Mouse (Mus musculus) lung, embryonic 16.5 days (tissue): ENCODE measurements around the gene Tmem200b. TPM values are rescaled to one million over a fixed set of nuclear protein-coding genes. Genes with fewer than 3 reads are reported as not detected.
A peak's percentile ranks its signal among the peaks of the same experiment; 100 is the strongest.

Experiments used
- ATAC-seq: fragments of 200-750 bp; cut with Nextera tagmentation; 2 replicates; pipeline ENCODE4 v1.8.0; 2017; ENCODE audit warnings: low read depth, mild to moderate bottlenecking, moderate library complexity
- H3K27ac ChIP-seq: fragments of 300-500 bp; sonication (generic); 2 replicates; pipeline ENCODE4 v1.5.1; 2014; ENCODE audit warnings: mild to moderate bottlenecking, control low read depth, low read length
- H3K27me3 ChIP-seq: fragments of 300-500 bp; sonication (generic); 2 replicates; pipeline ENCODE4 v1.6.1; 2014; ENCODE audit warnings: low read depth, low read length, mixed read lengths; ENCODE audit not compliant: control insufficient read depth, insufficient read depth
- H3K36me3 ChIP-seq: fragments of 300-500 bp; sonication (generic); 2 replicates; pipeline ENCODE4 v1.6.1; 2014; ENCODE audit warnings: low read length; ENCODE audit not compliant: control insufficient read depth, insufficient read depth
- H3K4me1 ChIP-seq: fragments of 300-500 bp; sonication (generic); replicated peaks from 2 replicates; pipeline ENCODE4 v1.6.1; 2014; ENCODE audit warnings: low read length, mixed read lengths; ENCODE audit not compliant: control insufficient read depth, insufficient read depth
- H3K4me2 ChIP-seq: fragments of 300-500 bp; sonication (generic); 2 replicates; pipeline ENCODE4 v1.6.1; 2014; ENCODE audit warnings: low read depth, low read length, control low read depth
- H3K4me3 ChIP-seq: fragments of 300-500 bp; sonication (generic); 2 replicates; pipeline ENCODE4 v1.5.1; 2014; ENCODE audit warnings: mild to moderate bottlenecking, low read length, control low read depth
- H3K9ac ChIP-seq: fragments of 300-500 bp; sonication (generic); 2 replicates; pipeline ENCODE4 v1.6.1; 2014; ENCODE audit warnings: low read length, control low read depth
- H3K9me3 ChIP-seq: fragments of 300-500 bp; sonication (generic); 2 replicates; pipeline ENCODE4 v1.6.1; 2016; ENCODE audit warnings: low read length; ENCODE audit not compliant: control insufficient read depth
- WGBS: fragments of 180-500 bp; shearing (Covaris S2); extraction: QIAGEN DNeasy Blood & Tissue Kit; methylation state at CpG from one replicate; pipeline ENCODE4 v1.1.7; 2014; 5-methylcytosine and 5-hydroxymethylcytosine counted together
- polyA plus RNA-seq: library from polyadenylated mRNA; unstranded; fragments of >200 nt; fragmentation: Nextera tagmentation; extraction: Ambion mirVana; gene quantifications from 2 replicates; pipeline ENCODE4 v1.2.1, GENCODE M21; 2015

Gene Tmem200b
- polyA plus RNA-seq, 1 experiment from 2014 or later = 0.43 TPM

- H3K4me3 ChIP-seq = no peak overlapping the region
- 86% methylated on average over 15 of the region's 15 CpGs for WGBS
- peaks cover 48% of the 10 kb centered on the region for H3K36me3 ChIP-seq
- no peaks in the 10 kb centered on the region for H3K27me3 ChIP-seq
- H3K27ac ChIP-seq = no peak overlapping the region
- H3K4me1 ChIP-seq = no peaks in the 10 kb centered on the region
- no peak overlapping the region for H3K4me2 ChIP-seq
- no peak for ATAC-seq
- no peak overlapping the region for H3K9ac ChIP-seq
- H3K9me3 ChIP-seq = no peaks in the 10 kb centered on the region
Observed at GRCm38 (mm10) chr4:131901090-131901489, 20.5 kb upstream of the Tmem200b start.

- H3K4me3 ChIP-seq = no peak overlapping the region
- no peaks in the 10 kb centered on the region for H3K9me3 ChIP-seq
- no peak overlapping the region for H3K4me2 ChIP-seq
- H3K27me3 ChIP-seq = no peaks in the 10 kb centered on the region
- ATAC-seq = peak; percentile 49; the same call in 1 of the 2 replicates
- peaks cover 2% of the 10 kb centered on the region; the same call in 1 of the 2 replicates for H3K4me1 ChIP-seq
- whole genome bisulfite sequencing = 57% methylated on average over 8 of the region's 8 CpGs
- peaks cover 29% of the 10 kb centered on the region for H3K36me3 ChIP-seq
- H3K27ac ChIP-seq = no peak overlapping the region
- H3K9ac ChIP-seq = no peak overlapping the region
Observed at GRCm38 (mm10) chr4:131904478-131904877, 17.1 kb upstream of the Tmem200b start.

GRCm38 (mm10) chr4:131906423-131906822 lies 15.1 kb upstream of the Tmem200b start:
- H3K36me3 ChIP-seq = peaks cover 9% of the 10 kb centered on the region
- no peaks in the 10 kb centered on the region for H3K9me3 ChIP-seq
- peak; percentile 66 for ATAC-seq
- no peak overlapping the region for H3K27ac ChIP-seq
- H3K9ac ChIP-seq = no peak overlapping the region
- WGBS = 31% methylated on average over 6 of the region's 6 CpGs
- no peak overlapping the region for H3K4me3 ChIP-seq
- H3K27me3 ChIP-seq = no peaks in the 10 kb centered on the region
- peaks cover 11% of the 10 kb centered on the region for H3K4me1 ChIP-seq
- no peak overlapping the region for H3K4me2 ChIP-seq

- H3K27ac ChIP-seq = no peak overlapping the region
- WGBS = 85% methylated on average over 3 of the region's 3 CpGs
- H3K4me2 ChIP-seq = no peak overlapping the region
- no peak for ATAC-seq
- H3K9ac ChIP-seq = no peak overlapping the region
- no peaks in the 10 kb centered on the region for H3K9me3 ChIP-seq
- peaks cover under 1% of the 10 kb centered on the region for H3K27me3 ChIP-seq
- no peak overlapping the region for H3K4me3 ChIP-seq
- H3K36me3 ChIP-seq = no peaks in the 10 kb centered on the region; the same call in 1 of the 2 replicates
- H3K4me1 ChIP-seq = peaks cover 11% of the 10 kb centered on the region
Observed at GRCm38 (mm10) chr4:131907912-131908311, 13.7 kb upstream of the Tmem200b start.

- H3K4me2 ChIP-seq = peak overlapping the region; percentile 35
- H3K9me3 ChIP-seq = no peaks in the 10 kb centered on the region
- H3K4me1 ChIP-seq = peaks cover 18% of the 10 kb centered on the region
- WGBS = 3% methylated on average over 18 of the region's 21 CpGs
- H3K4me3 ChIP-seq = peak overlapping the region; percentile 1; the same call in 1 of the 2 replicates
- peaks cover 14% of the 10 kb centered on the region for H3K27me3 ChIP-seq
- H3K36me3 ChIP-seq = no peaks in the 10 kb centered on the region
- 0 out of 2 replicates have a peak overlapping the region, but pooled peaks have one; percentile 6 for H3K9ac ChIP-seq
- peak; percentile 36 for ATAC-seq
- H3K27ac ChIP-seq = no peak overlapping the region
Observed at GRCm38 (mm10) chr4:131910237-131910994, 11.2 kb upstream of the Tmem200b start.

- peaks cover 17% of the 10 kb centered on the region for H3K4me1 ChIP-seq
- no peak for ATAC-seq
- no peak overlapping the region for H3K27ac ChIP-seq
- H3K4me3 ChIP-seq = no peak overlapping the region
- no peak overlapping the region for H3K4me2 ChIP-seq
- H3K9me3 ChIP-seq = no peaks in the 10 kb centered on the region
- 40% methylated on average over 4 of the region's 5 CpGs for WGBS
- H3K27me3 ChIP-seq = peaks cover 24% of the 10 kb centered on the region
- no peaks in the 10 kb centered on the region for H3K36me3 ChIP-seq
- no peak overlapping the region for H3K9ac ChIP-seq
Observed at GRCm38 (mm10) chr4:131911521-131911920, 10.1 kb upstream of the Tmem200b start.

GRCm38 (mm10) chr4:131913526-131913925 lies 8.0 kb upstream of the Tmem200b start:
- no peak for ATAC-seq
- Histone ChIP-seq H3K4me2 (no peak overlapping the region), H3K4me1 (peaks cover 18% of the 10 kb centered on the region), H3K9me3 (no peaks in the 10 kb centered on the region), H3K27me3 (peaks cover 36% of the 10 kb centered on the region), H3K27ac (no peak overlapping the region), H3K4me3 (no peak overlapping the region), H3K36me3 (no peaks in the 10 kb centered on the region), H3K9ac (no peak overlapping the region)
- 47% methylated on average over 10 of the region's 10 CpGs for WGBS

GRCm38 (mm10) chr4:131914046-131914643 lies 7.4 kb upstream of the Tmem200b start:
- no peak overlapping the region for H3K9ac ChIP-seq

GRCm38 (mm10) chr4:131914891-131915469 lies 6.6 kb upstream of the Tmem200b start:
- 6% methylated on average over 31 of the region's 31 CpGs for WGBS
- Histone ChIP-seq H3K4me3 (peak overlapping the region; percentile 42), H3K4me2 (peak overlapping the region; percentile 59), H3K4me1 (peaks cover 28% of the 10 kb centered on the region), H3K9ac (peak overlapping the region; percentile 55), H3K27me3 (peaks cover 48% of the 10 kb centered on the region), H3K9me3 (no peaks in the 10 kb centered on the region), H3K27ac (no peak overlapping the region), H3K36me3 (no peaks in the 10 kb centered on the region)
- no peak for ATAC-seq

More at GRCm38 (mm10) chr4:131914046-131914643, 7.4 kb upstream of the Tmem200b start:
- peaks cover 41% of the 10 kb centered on the region for H3K27me3 ChIP-seq
- no peak overlapping the region for H3K27ac ChIP-seq
- peaks cover 24% of the 10 kb centered on the region for H3K4me1 ChIP-seq
- H3K36me3 ChIP-seq = no peaks in the 10 kb centered on the region
- no peaks in the 10 kb centered on the region for H3K9me3 ChIP-seq
- 21% methylated on average over 9 of the region's 9 CpGs for WGBS
- no peak for ATAC-seq
- H3K4me2 ChIP-seq = no peak overlapping the region
- H3K4me3 ChIP-seq = no peak overlapping the region
